Mouse (Mus musculus): ENCODE measurements around the gene Col4a5. TPM values are rescaled to one million over a fixed set of nuclear protein-coding genes. Genes with fewer than 3 reads are reported as not detected.
A peak's percentile ranks its signal among the peaks of the same experiment; 100 is the strongest.

Gene Col4a5
- total RNA-seq (2021) = 10 to 100 TPM; 61.0 to 73.5 TPM
- long read RNA-seq, experiment 1, partial matches to known transcripts = 6 of 8 reads
- long read RNA-seq, experiment 1, other reads (novel, unspliced or antisense) = 2 of 8 reads
- long read RNA-seq, experiment 2, partial matches to known transcripts = 3 of 5 reads
- long read RNA-seq, experiment 2, other reads (novel, unspliced or antisense) = 2 of 5 reads

- intact Hi-C loops (cut with DNase I) = no loop called here
- peak; percentile 49 to 70 for DNase-seq
Measured at GRCm38 (mm10) chrX:141475110-141475509, at the start of gene Col4a5. TSS of gene Col4a5 (plus strand) at chrX:141475385.

- intact Hi-C loops (cut with DNase I) = no loop called here
- DNase-seq = no peak
Measured at GRCm38 (mm10) chrX:141436780-141437179, 38.4 kb upstream of the Col4a5 start.

- no peak for DNase-seq
- intact Hi-C loops (cut with DNase I) = no loop called here
Measured at GRCm38 (mm10) chrX:141439423-141439822, 35.8 kb upstream of the Col4a5 start.

GRCm38 (mm10) chrX:141447936-141448335, 27.2 kb upstream of the Col4a5 start:
- DNase-seq = no peak
- intact Hi-C loops (cut with DNase I) = no loop called here

- intact Hi-C loops (cut with DNase I) = no loop called here
- DNase-seq = peak; percentile 2 to 6
Measured at GRCm38 (mm10) chrX:141473470-141474302, 1.5 kb upstream of the Col4a5 start, which contains the start of gene Col4a6. TSS of gene Col4a6 (minus strand) at chrX:141474076.

GRCm38 (mm10) chrX:141475566-141476327, 562 bp downstream of the Col4a5 start:
- intact Hi-C loops (cut with DNase I) = no loop called here
- DNase-seq = peak; percentile 14 to 21

GRCm38 (mm10) chrX:141494545-141494944, 19.4 kb downstream of the Col4a5 start:
- intact Hi-C loops (cut with DNase I) = no loop called here
- DNase-seq = no peak

GRCm38 (mm10) chrX:141503125-141503524, 27.9 kb downstream of the Col4a5 start:
- intact Hi-C loops (cut with DNase I) = no loop called here
- no peak for DNase-seq

- peak in 1 of 2 experiments; percentile 9 for DNase-seq
- intact Hi-C loops (cut with DNase I) = loop anchor here (5.0 kb wide), 1 partner anchor 316 kb away; no protein-coding TSS in a partner anchor
Measured at GRCm38 (mm10) chrX:141533447-141533846, 58.3 kb downstream of the Col4a5 start.

GRCm38 (mm10) chrX:141547471-141547870, 72.3 kb downstream of the Col4a5 start:
- intact Hi-C loops (cut with DNase I) = no loop called here

GRCm38 (mm10) chrX:141590242-141590641, 115.1 kb downstream of the Col4a5 start:
- intact Hi-C loops (cut with DNase I) = no loop called here
- no peak for DNase-seq

More at GRCm38 (mm10) chrX:141547471-141547870, 72.3 kb downstream of the Col4a5 start:
- DNase-seq = no peak

- DNase-seq = peak in 1 of 2 experiments; percentile 9
- intact Hi-C loops (cut with DNase I) = no loop called here
Measured at GRCm38 (mm10) chrX:141721725-141722124, 246.5 kb downstream of the Col4a5 start.

- DNase-seq = no peak
- intact Hi-C loops (cut with DNase I) = no loop called here
Measured at GRCm38 (mm10) chrX:141723936-141724335, 248.8 kb downstream of the Col4a5 start.

GRCm38 (mm10) chrX:141724391-141724891, 249.3 kb downstream of the Col4a5 start:
- intact Hi-C loops (cut with DNase I) = no loop called here
- no peak for DNase-seq

GRCm38 (mm10) chrX:141724937-141725918, 250.0 kb downstream of the Col4a5 start, which contains the start of gene Irs4:
TSS of gene Irs4 (minus strand) at chrX:141725263.
- intact Hi-C loops (cut with DNase I) = no loop called here
- no peak for DNase-seq

- intact Hi-C loops (cut with DNase I) = no loop called here
Measured at GRCm38 (mm10) chrX:141729570-141729969, 254.4 kb downstream of the Col4a5 start.

More at GRCm38 (mm10) chrX:141729570-141729969, 254.4 kb downstream of the Col4a5 start:
- no peak for DNase-seq
